Mouse (Mus musculus) right cerebral cortex, postnatal 4 days (tissue): Measurements from ENCODE around the gene Sec14l1.

ENCODE experiments used
- DNase-seq: peaks from one replicate; pipeline ENCODE4 v3.0.0-alpha.2; 2022

Gene Sec14l1

DNA sequence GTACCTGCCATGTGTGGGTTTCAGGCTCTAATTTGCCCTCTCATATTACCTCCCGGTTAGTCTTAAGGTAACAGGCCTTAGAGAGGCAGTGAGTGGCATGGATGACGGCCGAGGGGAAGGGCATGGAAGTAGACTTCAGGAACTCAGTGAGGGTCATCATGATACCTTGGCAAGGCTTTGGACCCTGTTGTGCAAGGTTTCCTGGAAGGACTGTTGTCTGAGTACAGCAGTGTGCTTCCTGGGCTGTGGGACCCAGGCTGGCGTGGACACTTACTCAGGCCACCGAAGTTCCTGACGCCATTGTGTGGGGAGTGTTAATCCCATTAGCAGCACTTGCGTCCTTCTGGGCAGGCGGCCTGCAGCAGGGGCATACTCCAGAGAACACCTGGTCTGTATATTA, 15.1 kb downstream of the Sec14l1 start:
- DNase-seq, result no peak

GRCm38 (mm10) chr11:117130888-117131287, 15.9 kb downstream of the Sec14l1 start:
- DNase-seq, result no peak

DNA sequence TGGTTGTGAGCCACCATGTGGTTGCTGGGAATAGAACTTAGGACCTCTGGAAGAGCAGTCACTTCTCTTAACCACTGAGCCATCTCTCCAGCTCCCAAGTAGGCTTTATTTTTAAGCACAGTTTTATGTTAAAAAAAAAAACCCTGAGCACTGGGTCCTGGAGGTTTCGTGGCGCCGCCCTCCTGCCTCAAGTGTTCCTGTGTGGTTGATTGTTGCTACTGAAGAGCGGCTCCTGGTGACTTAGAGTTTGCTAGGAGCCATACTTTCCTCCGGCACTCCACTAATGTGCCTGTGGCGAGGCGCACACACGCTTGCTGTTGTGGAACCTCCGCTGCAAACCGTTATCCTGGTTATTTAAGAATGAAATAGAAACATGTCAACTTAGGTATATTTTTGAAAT, 16.5 kb downstream of the Sec14l1 start:
- DNase-seq, result no peak

DNA sequence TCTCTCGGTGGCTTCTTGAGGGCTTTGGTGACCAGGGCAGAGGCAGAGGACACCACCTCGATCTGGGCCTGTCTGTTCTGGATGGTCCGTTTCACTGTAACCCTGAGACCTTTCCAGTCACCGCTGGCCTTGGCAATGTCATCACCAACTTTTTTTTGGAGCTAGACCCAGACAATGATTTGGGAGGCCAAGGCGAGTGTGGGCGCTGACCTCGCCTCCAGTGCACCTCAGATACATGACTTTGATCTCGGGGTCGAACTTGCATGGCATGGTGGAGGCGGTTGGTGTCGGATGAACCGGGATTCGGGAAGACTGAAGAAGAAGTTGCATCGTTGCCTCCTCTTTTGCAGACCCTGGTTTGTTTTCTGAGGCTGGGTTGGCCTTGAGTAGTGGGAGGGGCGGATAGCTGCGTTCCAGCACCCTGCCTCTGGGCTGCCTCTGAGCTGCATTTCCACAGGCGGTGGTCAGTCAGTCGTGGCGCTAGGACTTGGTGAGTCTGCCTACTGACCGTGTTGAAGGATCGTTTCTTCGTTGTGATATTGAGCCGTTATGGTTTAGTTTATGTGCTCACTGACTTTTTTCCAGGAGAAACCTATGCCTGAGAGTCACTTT, 19.9 kb downstream of the Sec14l1 start:
- no peak for DNase-seq

DNA sequence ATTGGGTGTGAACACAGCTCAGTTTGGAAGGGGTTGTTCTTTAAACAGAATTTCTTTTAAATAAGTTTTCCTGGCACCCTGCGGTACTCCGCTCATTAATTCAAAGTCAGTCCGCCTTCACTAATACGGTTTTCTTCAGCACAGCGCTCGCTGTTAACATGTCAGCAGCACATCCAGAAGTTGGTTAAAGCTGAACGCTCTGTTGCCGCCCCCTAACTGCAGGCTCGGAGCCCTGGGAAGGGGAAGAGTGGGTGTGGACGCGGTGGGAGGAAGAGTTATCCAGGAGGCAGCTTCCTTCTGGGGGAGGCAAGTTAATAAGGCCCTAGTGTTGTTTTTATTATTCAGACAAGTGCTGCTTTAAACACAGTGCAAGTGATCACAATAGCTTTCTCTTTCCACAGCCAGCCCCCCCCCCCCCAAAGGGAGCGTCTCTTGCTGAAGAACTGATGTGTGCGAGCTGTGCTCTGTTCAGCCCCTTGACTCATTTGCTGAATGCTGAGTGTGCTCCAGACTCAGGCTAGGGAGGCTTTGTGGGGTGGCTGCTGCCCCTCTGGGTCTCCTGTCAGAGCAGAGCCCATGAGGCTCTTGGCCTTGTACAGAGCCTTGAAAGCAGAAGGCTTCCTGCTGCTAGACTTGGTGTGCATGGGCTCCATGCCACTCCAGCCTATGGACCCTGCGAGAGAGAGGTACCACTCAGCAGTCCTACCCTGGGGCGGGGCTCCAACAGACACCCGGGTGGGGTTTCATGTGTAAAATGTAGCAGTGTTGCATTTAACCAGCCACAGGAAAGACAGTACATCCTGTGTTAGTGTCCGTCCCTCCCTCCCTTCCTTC, 20.7 kb downstream of the Sec14l1 start:
- DNase-seq, result no peak

- no peak for DNase-seq
Measured at GRCm38 (mm10) chr11:117136880-117137279, 21.9 kb downstream of the Sec14l1 start.

DNA sequence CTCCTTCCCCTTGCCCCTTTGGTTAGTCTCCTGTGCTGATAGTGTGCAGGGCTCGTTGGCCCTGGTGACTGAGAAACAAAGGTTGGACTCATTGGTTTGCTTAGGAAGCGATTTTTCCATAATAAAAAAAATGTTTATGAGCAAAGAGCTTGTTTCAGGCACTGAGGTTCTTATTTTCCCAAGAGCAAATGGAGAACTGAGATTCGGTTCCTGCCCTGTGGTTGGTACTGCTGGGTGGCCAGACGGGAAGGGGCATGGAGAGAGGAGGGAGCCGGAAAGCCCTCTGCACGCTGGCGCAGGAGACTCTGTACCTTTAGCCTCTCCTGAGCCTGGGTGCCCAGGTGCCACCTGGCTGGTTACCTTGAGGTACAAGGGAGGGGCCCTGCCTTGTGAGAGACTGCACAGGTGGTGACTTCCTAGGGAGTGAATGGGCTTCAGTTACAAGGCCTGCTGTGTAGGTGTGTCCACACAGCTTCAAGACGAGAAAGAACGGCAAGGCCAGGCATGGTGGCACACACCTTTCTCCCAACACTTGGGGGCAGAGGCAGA, 23.3 kb downstream of the Sec14l1 start:
- DNase-seq, result no peak

DNA sequence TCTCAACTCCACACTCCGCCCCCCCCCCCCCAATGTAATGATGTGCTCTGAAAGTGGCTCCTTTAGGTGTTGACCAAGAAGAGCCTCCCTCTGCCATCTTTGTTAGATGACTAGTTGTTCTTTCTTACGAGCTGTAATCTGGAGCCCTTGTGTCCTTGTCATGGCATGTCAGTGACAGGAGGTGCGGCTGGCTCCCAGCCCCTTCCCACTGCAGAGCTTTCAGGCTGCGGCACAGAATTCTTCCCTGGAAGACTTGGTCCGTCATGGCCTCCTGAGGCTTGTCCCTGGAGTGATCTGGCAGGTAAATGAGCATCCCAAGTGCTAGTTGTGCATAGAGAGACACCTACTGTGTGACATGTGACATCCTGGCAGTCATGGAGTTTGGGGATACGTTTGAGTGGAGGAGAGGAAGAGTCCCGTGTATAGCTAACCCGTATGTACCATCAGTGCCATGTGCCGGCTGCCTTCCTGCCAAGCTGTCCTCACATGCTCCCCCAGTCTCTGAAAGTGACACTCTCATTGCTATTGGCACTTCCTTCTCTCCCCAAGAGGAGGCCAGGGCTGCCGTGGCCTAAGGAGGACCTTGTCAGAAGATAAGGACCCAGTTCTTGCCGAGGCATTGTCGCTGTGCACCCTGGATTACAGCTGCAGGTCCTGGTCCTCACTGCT, 24.0 kb downstream of the Sec14l1 start:
- DNase-seq, result no peak

GRCm38 (mm10) chr11:117141376-117142001, 26.5 kb downstream of the Sec14l1 start:
- DNase-seq, result no peak

DNA sequence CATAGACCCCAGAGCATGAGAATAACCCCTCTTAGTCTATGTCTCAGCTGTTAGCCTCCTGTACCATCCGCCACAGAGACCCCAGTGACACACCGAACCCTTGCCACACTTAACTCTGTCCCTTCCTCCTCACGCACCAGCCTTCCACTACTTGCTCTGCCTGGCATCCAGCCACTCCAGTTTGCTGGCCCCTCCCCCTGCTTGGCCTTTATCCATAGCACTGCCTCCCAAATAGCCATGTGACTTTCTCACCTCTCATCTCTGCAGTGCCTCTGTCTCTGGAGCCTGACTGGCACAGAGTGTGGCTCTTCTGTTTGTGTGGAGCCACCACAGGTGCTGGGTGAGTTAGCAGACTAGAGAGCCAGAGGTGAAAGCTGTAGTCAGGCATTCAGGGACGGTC, 27.5 kb downstream of the Sec14l1 start:
- DNase-seq, result no peak

DNA sequence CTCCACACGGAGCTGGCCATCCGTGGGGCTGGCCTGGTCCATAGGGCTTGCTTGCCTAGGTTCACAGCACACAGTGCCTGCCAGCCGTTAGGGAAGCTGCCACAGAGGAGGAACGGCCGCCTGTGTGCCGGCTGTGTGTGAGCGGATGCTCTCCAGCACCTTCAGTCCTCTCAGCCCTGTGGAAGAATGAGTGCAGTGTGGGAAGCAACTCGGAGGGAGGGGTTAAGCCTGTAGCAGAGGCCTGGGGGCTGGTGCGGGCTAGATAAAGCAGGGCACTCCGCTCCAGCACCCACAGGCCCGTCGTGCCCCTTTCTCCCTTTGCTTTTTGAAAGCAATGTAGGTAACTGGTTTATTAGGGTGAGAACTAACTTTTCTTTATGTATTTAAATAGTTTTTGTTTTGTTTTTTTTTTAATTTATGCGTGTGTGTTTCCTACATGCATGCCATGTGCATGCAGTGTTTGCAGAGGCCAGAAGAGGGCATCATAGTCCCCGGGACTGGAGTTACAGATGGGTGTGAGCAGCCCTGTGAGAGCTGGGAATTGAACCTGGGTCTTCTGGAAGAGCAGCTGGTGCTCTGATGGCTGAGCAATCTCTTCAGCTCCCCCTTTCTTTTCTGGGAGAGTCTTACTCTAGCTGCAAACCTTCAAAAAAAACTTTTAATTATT, 30.6 kb downstream of the Sec14l1 start:
- DNase-seq, result no peak

- DNase-seq, result no peak
Measured at GRCm38 (mm10) chr11:117146118-117146506, 31.1 kb downstream of the Sec14l1 start.

DNA sequence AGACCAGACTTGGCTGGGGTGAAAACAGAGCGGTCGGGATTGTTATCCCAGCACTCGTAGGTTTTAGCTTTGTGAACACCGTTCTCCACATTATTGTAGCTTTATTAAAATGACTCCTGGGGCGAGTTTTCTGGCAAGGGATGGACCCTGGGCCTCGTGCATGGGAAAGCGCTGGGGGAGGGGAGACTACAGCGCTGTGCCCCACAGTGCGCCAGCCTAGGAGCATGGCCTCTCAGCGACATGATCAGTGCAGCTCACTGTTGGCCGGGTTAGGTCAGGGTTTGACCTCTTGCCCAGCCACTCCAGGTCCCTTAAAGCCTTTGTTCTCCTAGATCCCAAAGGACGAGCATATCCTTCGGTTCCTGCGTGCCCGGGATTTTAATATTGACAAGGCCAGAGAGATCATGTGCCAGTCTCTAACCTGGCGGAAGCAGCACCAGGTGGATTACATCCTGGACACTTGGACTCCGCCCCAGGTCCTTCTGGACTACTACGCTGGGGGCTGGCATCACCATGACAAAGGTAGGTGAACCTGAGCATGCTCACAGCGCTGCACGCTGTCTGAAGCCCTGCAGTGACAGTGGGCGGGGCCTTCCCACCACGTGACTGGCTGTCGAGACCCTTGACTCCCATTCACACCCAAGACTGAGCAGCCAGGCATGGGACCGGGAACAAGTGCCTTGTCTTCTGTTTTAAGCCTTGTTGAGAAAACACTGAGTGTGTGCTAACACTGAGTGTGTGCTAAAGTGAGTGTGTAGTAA, 32.0 kb downstream of the Sec14l1 start:
- no peak for DNase-seq

DNA sequence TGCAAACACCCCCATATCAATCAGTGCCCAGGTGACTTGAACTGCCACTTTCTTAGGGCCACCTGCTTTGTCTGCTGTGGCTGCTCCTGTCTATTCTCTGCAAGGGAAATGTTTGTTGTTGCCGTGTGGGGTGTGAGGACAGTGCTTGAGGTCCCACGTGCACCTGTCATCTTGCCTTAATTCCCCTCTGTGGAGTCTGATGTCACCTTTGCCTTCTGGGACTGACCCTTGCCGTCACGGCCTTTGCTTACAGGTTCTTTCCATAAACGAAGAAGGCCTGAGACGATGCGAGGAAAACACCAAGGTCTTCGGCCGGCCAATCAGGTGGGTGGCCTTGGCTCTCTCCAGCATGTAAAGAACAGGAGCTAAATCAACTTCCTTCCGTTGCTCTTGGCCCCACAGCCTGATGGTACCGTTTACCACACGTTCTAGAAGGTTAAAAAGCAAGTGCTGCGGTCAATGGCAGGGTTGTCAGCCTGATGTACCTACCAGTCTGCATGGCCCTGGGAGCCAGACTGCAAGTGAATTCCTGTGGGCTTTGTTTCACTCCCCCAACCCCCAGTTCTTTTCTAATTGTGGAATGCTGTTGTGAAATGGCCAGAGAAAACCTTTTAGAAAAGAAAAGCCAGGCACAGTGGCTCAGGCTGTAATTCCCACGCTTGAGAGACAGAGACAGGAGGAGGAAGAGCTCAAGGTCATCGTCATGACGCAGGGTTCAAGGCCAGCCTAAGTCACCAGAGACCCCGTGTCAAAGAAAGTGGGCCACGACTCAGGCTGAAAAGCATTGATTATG, 34.1 kb downstream of the Sec14l1 start:
- no peak for DNase-seq

- DNase-seq, result no peak
Measured at GRCm38 (mm10) chr11:117150467-117150966, 35.5 kb downstream of the Sec14l1 start.

DNA sequence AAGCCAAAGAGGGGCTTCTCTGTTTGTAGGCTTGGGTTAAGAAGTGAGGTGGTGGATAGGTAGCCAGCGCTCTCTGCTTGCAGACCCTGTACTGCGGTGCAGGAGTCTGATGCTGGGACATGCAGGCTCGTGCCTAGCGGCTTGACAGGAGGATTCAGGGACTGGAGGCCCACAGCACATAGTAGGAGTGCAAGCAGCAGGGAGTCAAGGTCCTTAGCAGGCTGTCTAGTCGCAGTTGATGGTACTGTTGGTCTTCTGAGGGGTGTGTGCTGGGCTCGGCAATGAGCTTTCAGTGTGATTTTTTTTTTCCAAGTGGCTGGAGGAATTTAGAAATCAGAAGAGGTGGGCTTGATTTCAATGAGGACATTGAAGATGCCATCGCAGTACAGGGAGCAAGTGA, 36.5 kb downstream of the Sec14l1 start:
- DNase-seq, result no peak

GRCm38 (mm10) chr11:117152541-117152940, 37.6 kb downstream of the Sec14l1 start:
- no peak for DNase-seq

GRCm38 (mm10) chr11:117153553-117153952, 38.6 kb downstream of the Sec14l1 start:
- DNase-seq, result no peak

- no peak for DNase-seq
Measured at GRCm38 (mm10) chr11:117154088-117154815, 39.3 kb downstream of the Sec14l1 start.

DNA sequence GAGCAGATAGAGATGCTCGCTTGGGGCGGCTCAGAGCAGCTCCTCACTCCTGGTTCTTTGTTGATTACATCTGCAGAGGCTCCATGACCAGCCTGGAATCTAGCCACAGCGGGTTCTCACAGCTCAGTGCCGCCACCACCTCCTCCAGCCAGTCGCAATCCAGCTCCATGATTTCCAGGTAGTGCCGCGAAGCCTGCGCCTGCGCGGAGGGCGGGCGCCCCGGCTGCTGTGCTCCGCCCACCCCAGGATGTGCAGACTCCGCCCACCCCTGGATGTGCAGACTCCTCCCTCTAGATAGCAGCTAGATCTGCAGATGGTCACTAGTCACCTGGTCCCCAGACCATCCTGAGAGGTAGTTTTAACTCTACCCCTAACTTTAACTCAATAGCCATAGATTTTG, 41.8 kb downstream of the Sec14l1 start:
- peak; percentile 46 for DNase-seq
